Mouse (Mus musculus): ENCODE measurements around the gene Srpr. TPM values are rescaled to one million over a fixed set of nuclear protein-coding genes. Genes with fewer than 3 reads are reported as not detected.

The Srpr gene
- polyA plus RNA-seq (2014; fragmentation: Nextera tagmentation; extraction: Ambion mirVana), result 89.1 and 125 TPM in 2 replicates

DNA sequence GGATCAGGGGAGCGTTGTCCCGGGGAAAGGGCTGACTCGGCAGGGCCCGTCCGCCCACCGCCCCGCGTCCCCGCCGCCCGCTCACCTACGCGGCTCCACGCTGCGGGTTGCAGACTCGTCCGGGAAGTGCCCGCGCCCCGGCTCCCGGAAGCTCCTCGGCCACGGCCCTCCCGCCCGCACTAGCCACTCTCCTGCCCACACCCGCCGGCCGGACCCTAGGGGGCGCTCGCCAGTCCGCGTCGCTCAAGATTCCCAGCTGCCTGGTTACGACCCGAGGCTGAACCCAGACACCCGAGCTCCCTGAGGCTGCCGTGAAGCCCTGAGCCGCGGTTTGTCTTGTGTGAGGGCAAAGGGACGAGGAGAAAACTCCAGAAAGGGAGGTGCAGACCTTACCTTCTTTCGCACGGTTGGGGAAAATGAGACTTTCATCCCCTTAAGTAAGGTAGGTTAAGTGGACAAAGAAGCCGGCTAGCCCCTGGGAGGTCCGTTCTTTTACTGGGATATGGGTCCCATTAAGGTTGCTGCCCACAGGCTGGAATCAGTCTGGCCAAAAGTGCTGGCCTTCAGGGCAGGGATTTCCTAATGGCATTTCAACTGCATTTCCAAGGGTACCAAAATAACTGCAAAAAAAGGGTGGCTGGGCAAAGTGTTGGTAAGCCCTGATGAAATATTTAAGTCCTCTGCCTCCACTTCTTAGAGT lies at the start of gene Srpr, which contains the start of gene Tirap:
Srpr (plus strand) TSS at position 404 of the 700 bp plus-strand sequence.
Tirap (minus strand) TSS at position 520 of the 700 bp plus-strand sequence.
- Histone ChIP-seq H3K4me2 (replicated peaks; ENCODE audit: low read depth, low read length) (peak within 1 kb of the TSS; percentile 81), H3K4me3 (ENCODE audit: low read length) (peak within 1 kb of the TSS; percentile 62), H3K27me3 (ENCODE audit: control insufficient read depth, insufficient read depth, low read length) (no peaks in the 10 kb centered on the region), H3K36me3 (ENCODE audit: control insufficient read depth, insufficient read depth, low read length) (peaks cover 7% of the 10 kb centered on the region), H3K27ac (ENCODE audit: low read depth, low read length) (peak within 1 kb of the TSS; percentile 30; the same call in 1 of the 2 replicates), H3K9me3 (ENCODE audit: control insufficient read depth, low read length) (no peaks in the 10 kb centered on the region), H3K4me1 (ENCODE audit: control insufficient read depth, insufficient read depth, low read length) (peaks cover 8% of the 10 kb centered on the region), H3K9ac (ENCODE audit: low read depth, low read length) (peak within 1 kb of the TSS; percentile 78)
- ATAC-seq (ENCODE audit: low FRiP score, low TSS enrichment), result peak; percentile 96
- WGBS, result under 1% methylated on average over 40 of the region's 44 CpGs

DNA sequence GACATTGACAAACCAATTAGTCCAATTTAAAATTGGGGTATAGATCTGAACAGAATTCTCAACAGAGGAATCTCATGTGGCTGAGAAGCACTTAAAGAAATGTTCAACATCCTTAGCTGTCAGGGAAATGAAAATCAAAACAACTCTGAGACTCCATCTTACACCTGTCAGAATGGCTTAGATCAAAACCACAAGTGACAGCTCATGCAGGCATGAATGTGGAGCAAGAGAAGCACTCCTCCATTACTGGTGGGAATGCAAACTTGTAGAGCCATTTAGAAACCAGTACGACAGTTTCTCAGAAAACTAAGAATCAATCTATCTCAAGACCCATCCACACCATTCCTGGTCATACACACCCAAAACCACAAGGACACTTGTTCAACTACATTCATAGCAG lies 47.1 kb upstream of the Srpr start:
- no peak for ATAC-seq (ENCODE audit: low FRiP score, low TSS enrichment)
- 93% methylated on average over 1 of the region's 1 CpGs for WGBS
- no peaks in the 10 kb centered on the region for H3K27me3 ChIP-seq (ENCODE audit: control insufficient read depth, insufficient read depth, low read length)
- H3K4me3 ChIP-seq (ENCODE audit: low read length), result no peak overlapping the region
- no peak overlapping the region for H3K9ac ChIP-seq (ENCODE audit: low read depth, low read length)
- H3K36me3 ChIP-seq (ENCODE audit: control insufficient read depth, insufficient read depth, low read length), result no peaks in the 10 kb centered on the region
- H3K4me1 ChIP-seq (ENCODE audit: control insufficient read depth, insufficient read depth, low read length), result no peaks in the 10 kb centered on the region
- no peak overlapping the region for H3K4me2 ChIP-seq (replicated peaks; ENCODE audit: low read depth, low read length)
- H3K9me3 ChIP-seq (ENCODE audit: control insufficient read depth, low read length), result no peaks in the 10 kb centered on the region
- no peak overlapping the region for H3K27ac ChIP-seq (ENCODE audit: low read depth, low read length)

DNA sequence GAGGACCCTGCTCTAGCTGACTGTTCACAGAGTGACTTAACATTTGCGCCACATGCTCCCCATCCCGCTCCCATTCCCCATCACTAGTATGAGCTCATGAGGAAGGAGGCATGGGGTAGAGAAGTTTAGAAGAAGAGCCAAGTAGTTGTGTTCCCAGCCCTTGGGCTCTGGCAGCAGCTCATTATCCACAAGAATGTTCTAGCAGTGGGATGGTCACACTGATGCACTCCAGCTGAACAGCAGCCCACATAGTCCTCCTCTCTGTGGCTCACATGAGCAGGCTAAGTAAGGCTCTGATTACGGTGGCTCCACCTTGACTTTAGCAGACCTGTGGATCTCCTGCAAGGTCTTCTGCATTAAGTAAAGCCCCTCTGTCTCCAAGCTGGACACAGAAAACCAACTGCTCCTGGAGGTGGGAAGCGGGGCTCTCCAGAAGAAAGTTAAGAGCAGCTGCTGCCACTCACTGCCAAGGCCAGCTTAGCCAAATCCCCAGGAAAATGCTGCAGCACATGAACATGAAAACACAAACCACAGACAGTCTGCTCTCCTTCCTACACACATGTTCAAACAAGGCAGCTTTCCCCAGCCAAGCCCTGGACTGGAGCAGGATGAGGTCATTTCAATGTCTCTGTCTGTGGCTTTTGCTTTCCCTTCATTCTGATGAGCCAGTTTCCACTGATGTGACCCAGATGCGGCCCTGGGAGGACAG lies 43.8 kb upstream of the Srpr start:
- ATAC-seq (ENCODE audit: low FRiP score, low TSS enrichment), result no peak
- Histone ChIP-seq H3K9me3 (ENCODE audit: control insufficient read depth, low read length) (no peaks in the 10 kb centered on the region), H3K27ac (ENCODE audit: low read depth, low read length) (no peak overlapping the region), H3K36me3 (ENCODE audit: control insufficient read depth, insufficient read depth, low read length) (no peaks in the 10 kb centered on the region), H3K9ac (ENCODE audit: low read depth, low read length) (no peak overlapping the region), H3K4me2 (replicated peaks; ENCODE audit: low read depth, low read length) (no peak overlapping the region), H3K4me1 (ENCODE audit: control insufficient read depth, insufficient read depth, low read length) (no peaks in the 10 kb centered on the region; the same call in 1 of the 2 replicates), H3K27me3 (ENCODE audit: control insufficient read depth, insufficient read depth, low read length) (no peaks in the 10 kb centered on the region), H3K4me3 (ENCODE audit: low read length) (no peak overlapping the region)
- WGBS, result 88% methylated on average over 5 of the region's 5 CpGs

DNA sequence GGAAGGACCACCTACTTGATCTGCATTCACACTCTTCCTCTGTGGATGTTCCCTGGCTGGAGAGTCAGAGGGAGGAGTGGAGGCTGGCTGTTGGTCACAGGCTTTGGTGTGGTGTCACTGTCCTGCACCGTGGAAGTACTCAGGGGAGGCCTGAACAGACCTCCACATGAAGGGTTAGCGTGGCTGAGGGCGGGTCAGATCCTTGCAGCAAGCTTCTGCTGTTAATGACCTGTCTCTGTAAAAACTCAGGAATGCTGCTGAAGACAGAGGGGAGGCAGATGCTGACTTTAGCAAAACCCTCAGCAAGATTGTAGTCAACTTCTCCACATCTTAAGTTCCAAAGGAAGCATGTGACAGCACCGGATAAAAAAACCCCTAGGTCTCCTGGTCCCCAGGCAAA lies 43.1 kb upstream of the Srpr start:
- no peak overlapping the region for H3K9ac ChIP-seq (ENCODE audit: low read depth, low read length)
- no peaks in the 10 kb centered on the region; the same call in 1 of the 2 replicates for H3K4me1 ChIP-seq (ENCODE audit: control insufficient read depth, insufficient read depth, low read length)
- ATAC-seq (ENCODE audit: low FRiP score, low TSS enrichment), result no peak
- H3K9me3 ChIP-seq (ENCODE audit: control insufficient read depth, low read length), result no peaks in the 10 kb centered on the region
- 75% methylated on average over 4 of the region's 4 CpGs for WGBS
- no peak overlapping the region for H3K4me2 ChIP-seq (replicated peaks; ENCODE audit: low read depth, low read length)
- no peaks in the 10 kb centered on the region for H3K27me3 ChIP-seq (ENCODE audit: control insufficient read depth, insufficient read depth, low read length)
- H3K4me3 ChIP-seq (ENCODE audit: low read length), result no peak overlapping the region
- H3K27ac ChIP-seq (ENCODE audit: low read depth, low read length), result no peak overlapping the region
- H3K36me3 ChIP-seq (ENCODE audit: control insufficient read depth, insufficient read depth, low read length), result no peaks in the 10 kb centered on the region

DNA sequence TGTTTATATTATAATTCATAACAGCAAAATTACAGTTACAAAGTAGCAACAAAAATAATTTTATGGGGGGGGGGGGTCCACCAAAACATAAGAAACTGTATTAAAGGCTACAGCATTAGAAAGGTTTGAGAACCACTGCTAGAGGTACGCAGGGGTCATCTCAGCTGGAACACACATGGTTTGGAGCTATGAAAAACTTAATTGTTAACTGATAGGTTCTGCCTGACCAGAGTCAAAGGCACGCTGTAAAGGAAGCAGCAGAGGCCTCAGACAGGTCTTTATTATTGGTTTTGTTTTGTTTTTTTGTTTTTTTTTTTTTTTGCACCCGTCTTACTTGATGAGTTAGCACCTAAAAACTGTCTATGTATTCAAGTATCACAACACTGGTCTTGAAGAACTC lies 41.5 kb upstream of the Srpr start:
- Histone ChIP-seq H3K27me3 (ENCODE audit: control insufficient read depth, insufficient read depth, low read length) (no peaks in the 10 kb centered on the region), H3K36me3 (ENCODE audit: control insufficient read depth, insufficient read depth, low read length) (no peaks in the 10 kb centered on the region), H3K9me3 (ENCODE audit: control insufficient read depth, low read length) (no peaks in the 10 kb centered on the region), H3K27ac (ENCODE audit: low read depth, low read length) (no peak overlapping the region), H3K4me3 (ENCODE audit: low read length) (no peak overlapping the region), H3K4me1 (ENCODE audit: control insufficient read depth, insufficient read depth, low read length) (no peaks in the 10 kb centered on the region; the same call in 1 of the 2 replicates), H3K9ac (ENCODE audit: low read depth, low read length) (no peak overlapping the region), H3K4me2 (replicated peaks; ENCODE audit: low read depth, low read length) (no peak overlapping the region)
- 78% methylated on average over 3 of the region's 3 CpGs for WGBS
- ATAC-seq (ENCODE audit: low FRiP score, low TSS enrichment), result no peak

- H3K9me3 ChIP-seq (ENCODE audit: control insufficient read depth, low read length), result no peaks in the 10 kb centered on the region
- H3K4me3 ChIP-seq (ENCODE audit: low read length), result no peak overlapping the region
- H3K4me1 ChIP-seq (ENCODE audit: control insufficient read depth, insufficient read depth, low read length), result no peaks in the 10 kb centered on the region; the same call in 1 of the 2 replicates
- H3K27ac ChIP-seq (ENCODE audit: low read depth, low read length), result no peak overlapping the region
- 70% methylated on average over 2 of the region's 2 CpGs for WGBS
- ATAC-seq (ENCODE audit: low FRiP score, low TSS enrichment), result no peak
- H3K4me2 ChIP-seq (replicated peaks; ENCODE audit: low read depth, low read length), result no peak overlapping the region
- H3K9ac ChIP-seq (ENCODE audit: low read depth, low read length), result no peak overlapping the region
- no peaks in the 10 kb centered on the region for H3K27me3 ChIP-seq (ENCODE audit: control insufficient read depth, insufficient read depth, low read length)
- no peaks in the 10 kb centered on the region; the same call in 1 of the 2 replicates for H3K36me3 ChIP-seq (ENCODE audit: control insufficient read depth, insufficient read depth, low read length)
These were observed 39.3 kb upstream of the Srpr start for GRCm38 (mm10) chr9:35160662-35161061.

DNA sequence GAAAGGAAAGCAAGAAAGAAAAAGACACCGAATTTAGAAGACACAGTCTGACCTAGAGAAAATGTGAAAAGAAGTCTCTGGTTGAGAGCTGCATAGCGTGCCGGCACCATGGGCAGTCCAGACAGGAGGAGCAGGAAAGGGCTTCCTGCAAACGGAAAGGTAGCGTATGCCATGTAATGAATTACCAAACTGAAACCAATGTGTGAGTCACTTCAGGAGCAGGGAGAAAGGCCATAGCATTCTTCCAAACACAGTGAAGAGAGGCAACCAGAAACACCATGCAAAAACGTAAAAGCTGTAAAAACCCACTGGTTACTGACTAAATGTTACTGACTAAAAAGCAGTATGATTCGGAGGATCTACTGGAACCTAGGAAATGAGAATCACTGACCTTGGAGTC lies 38.3 kb upstream of the Srpr start:
- Histone ChIP-seq H3K9me3 (ENCODE audit: control insufficient read depth, low read length) (no peaks in the 10 kb centered on the region), H3K4me3 (ENCODE audit: low read length) (no peak overlapping the region), H3K36me3 (ENCODE audit: control insufficient read depth, insufficient read depth, low read length) (no peaks in the 10 kb centered on the region; the same call in 1 of the 2 replicates), H3K9ac (ENCODE audit: low read depth, low read length) (no peak overlapping the region), H3K4me2 (replicated peaks; ENCODE audit: low read depth, low read length) (no peak overlapping the region), H3K27me3 (ENCODE audit: control insufficient read depth, insufficient read depth, low read length) (no peaks in the 10 kb centered on the region), H3K4me1 (ENCODE audit: control insufficient read depth, insufficient read depth, low read length) (no peaks in the 10 kb centered on the region; the same call in 1 of the 2 replicates), H3K27ac (ENCODE audit: low read depth, low read length) (no peak overlapping the region)
- ATAC-seq (ENCODE audit: low FRiP score, low TSS enrichment), result no peak
- 83% methylated on average over 7 of the region's 7 CpGs for WGBS

DNA sequence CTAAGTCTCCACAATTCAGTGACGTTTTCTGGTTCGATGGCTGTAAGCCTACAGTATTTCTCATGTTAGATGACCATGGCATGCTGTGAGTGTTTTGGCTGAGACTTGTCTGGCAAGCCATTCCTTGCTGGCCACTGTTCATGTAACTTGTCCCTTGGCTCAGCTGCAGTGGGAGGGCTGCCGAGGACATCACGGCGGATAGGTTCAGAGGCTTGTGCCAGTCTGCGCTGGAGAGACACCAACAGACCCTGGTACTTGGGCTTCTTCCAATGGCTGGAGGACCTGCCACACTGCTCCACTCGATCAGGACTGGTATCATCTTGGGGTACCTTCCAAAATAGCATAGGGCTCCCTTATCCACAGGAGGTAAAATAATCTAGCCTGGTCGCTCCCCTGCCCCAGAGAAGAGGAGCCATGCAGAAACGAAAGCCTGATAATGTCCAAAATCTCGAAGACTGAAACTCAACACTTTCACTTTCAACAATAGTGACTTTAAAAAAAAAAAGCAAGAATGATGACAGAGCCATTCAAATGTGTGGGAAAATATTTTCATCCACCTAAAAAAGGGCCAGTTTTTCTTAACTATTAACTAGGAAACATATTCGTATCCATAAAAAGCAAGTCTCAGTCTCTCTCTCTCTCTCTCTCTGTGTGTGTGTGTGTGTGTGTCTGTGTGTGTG lies 36.8 kb upstream of the Srpr start:
- Histone ChIP-seq H3K4me2 (replicated peaks; ENCODE audit: low read depth, low read length) (no peak overlapping the region), H3K36me3 (ENCODE audit: control insufficient read depth, insufficient read depth, low read length) (no peaks in the 10 kb centered on the region; the same call in 1 of the 2 replicates)
- WGBS, result 91% methylated on average over 11 of the region's 11 CpGs

More for the DNA sequence above, 36.8 kb upstream of the Srpr start:
- Histone ChIP-seq H3K4me3 (ENCODE audit: low read length) (no peak overlapping the region), H3K9ac (ENCODE audit: low read depth, low read length) (no peak overlapping the region), H3K27me3 (ENCODE audit: control insufficient read depth, insufficient read depth, low read length) (no peaks in the 10 kb centered on the region), H3K27ac (ENCODE audit: low read depth, low read length) (no peak overlapping the region), H3K4me1 (ENCODE audit: control insufficient read depth, insufficient read depth, low read length) (no peaks in the 10 kb centered on the region; the same call in 1 of the 2 replicates), H3K9me3 (ENCODE audit: control insufficient read depth, low read length) (no peaks in the 10 kb centered on the region)
- ATAC-seq (ENCODE audit: low FRiP score, low TSS enrichment), result no peak
